In the genomic region with DNA sequence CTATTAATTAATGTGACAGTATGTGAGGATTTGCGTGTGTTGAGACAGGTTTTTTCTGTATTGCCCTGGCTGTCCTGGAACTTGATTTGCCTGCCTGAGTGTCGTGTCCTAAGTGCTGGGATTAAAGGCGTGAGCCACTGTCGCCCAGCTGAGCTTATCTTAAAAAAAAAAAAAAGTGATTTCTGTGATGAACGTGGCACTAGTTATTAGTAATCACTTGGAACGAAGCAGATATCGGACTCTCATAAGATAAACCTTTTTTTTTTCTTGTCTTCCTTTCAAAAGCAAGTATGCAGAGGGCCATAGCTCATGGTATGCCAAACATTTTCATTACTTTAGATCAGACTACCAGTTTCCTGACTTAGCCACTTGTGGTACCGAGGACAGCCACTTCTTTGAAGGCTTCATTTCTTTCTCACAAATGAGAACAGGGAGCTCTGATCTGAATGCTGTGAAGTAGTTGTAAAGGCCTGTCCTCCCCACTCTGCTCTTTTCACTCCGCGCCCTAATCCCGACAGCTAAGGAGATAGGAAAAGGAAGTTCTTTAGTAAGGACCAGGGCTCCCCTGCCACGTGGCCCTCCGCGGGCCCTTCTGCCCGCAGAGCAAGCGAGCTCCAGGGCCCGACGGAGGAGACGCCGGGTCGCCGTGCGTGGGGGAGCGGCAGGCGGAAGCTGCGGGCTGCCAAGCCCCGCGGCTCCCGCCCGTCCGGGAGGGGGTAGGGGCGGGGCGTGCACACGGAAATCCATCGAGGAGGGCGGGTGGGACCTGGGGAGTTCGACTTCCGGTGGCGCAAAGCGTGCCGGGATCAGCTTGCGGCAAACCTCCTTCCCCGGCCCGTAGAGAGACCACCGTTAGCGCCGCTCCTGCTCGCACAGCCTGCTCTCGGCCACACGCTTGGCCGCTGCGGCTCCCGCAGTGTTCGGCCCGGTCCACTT, we compare ENCODE assay signal across 8 mouse cellular contexts. TPM values are rescaled to one million over a fixed set of nuclear protein-coding genes. Genes with fewer than 3 reads are reported as not detected.
DNase-seq lines count a peak whose midpoint lies in the region; ATAC-seq lines count a peak whose summit lies in the region.

TSS of gene Dr1 (plus strand) at position 771 of the 936 bp plus-strand sequence.

- H3K9ac ChIP-seq in hindbrain, embryonic 11.5 days (ENCODE audit: low read depth, low read length) = peak within 1 kb of the TSS; percentile 96

- ATAC-seq in hindbrain, embryonic 11.5 days (ENCODE audit: low FRiP score) = peak; percentile 98

- peak within 1 kb of the TSS; percentile 88 for H3K27ac ChIP-seq in hindbrain, embryonic 11.5 days (ENCODE audit: low read depth, low read length)

- peak within 1 kb of the TSS; percentile 95 for H3K4me3 ChIP-seq in hindbrain, embryonic 11.5 days (ENCODE audit: low read depth, low read length)

- H3K36me3 ChIP-seq in hindbrain, embryonic 11.5 days (ENCODE audit: control insufficient read depth, insufficient read depth, low read length) = no peaks in the 10 kb centered on the region

- DNase-seq in NIH3T3 (ENCODE audit: low read depth) = peak; percentile 95
- DNase-seq in cerebellum, adult 9-11 months = peak; percentile 89
- peak; percentile 49 to 84 for DNase-seq in frontal cortex, adult 2 months (ENCODE audit: extremely low spot score in 1 of 2, low spot score in 1 of 2)
- peak; percentile 92 for DNase-seq in hindbrain, embryonic 11.5 days (ENCODE audit: low spot score)
- peak; percentile 79 to 82 for DNase-seq in layer of hippocampus, postnatal 25 days (ENCODE audit: extremely low spot score in 1 of 2, low spot score in 1 of 2)
- peak; percentile 88 for DNase-seq in lung, postnatal 25 days (ENCODE audit: low spot score)
- peak; percentile 96 for DNase-seq in retina, postnatal 1 day
- DNase-seq in urinary bladder, adult 2 months (ENCODE audit: low spot score) = peak; percentile 76

- 4% methylated on average over 50 of the region's 55 CpGs for WGBS in hindbrain, embryonic 11.5 days

- no peaks in the 10 kb centered on the region for H3K9me3 ChIP-seq in hindbrain, embryonic 11.5 days (ENCODE audit: control insufficient read depth, low read length)

- H3K4me2 ChIP-seq in hindbrain, embryonic 11.5 days (replicated peaks; ENCODE audit: low read depth, low read length) = peak within 1 kb of the TSS; percentile 93

- no peaks in the 10 kb centered on the region for H3K27me3 ChIP-seq in hindbrain, embryonic 11.5 days (ENCODE audit: control insufficient read depth, insufficient read depth, low read length)

- no peaks in the 10 kb centered on the region; the same call in 1 of the 2 replicates for H3K4me1 ChIP-seq in hindbrain, embryonic 11.5 days (replicated peaks; ENCODE audit: control insufficient read depth, insufficient read depth, low read length)

RNA-seq across cellular contexts. Expression of gene Dr1, which starts in this region (rescaled TPM):
- polyA plus RNA-seq in frontal cortex, adult 2 months (2012; rRNA removed) = 29.3 and 31.8 TPM in 2 replicates
- polyA plus RNA-seq in hindbrain, embryonic 11.5 days (2014; fragmentation: Nextera tagmentation; extraction: Ambion mirVana) = 57.7 and 58.2 TPM in 2 replicates
- total RNA-seq in layer of hippocampus, postnatal 25 days (2021) = 10 to 100 TPM; 46.1 to 47.8 TPM
- 23.5 and 27.0 TPM in 2 replicates for polyA plus RNA-seq in urinary bladder, adult 2 months (2012; rRNA removed)

Comparison
In these comparisons a context has a peak if more than half of its experiments do, and no peak if none do; other contexts are left out.
1. Peak in every context shown above with its lines: DNase-seq, ATAC-seq, H3K4me3 ChIP-seq and H3K27ac ChIP-seq.